Mouse (Mus musculus) gastrocnemius, adult 2 months (tissue): Measurements from ENCODE around the gene Fgf14. TPM values are rescaled to one million over a fixed set of nuclear protein-coding genes. Genes with fewer than 3 reads are reported as not detected.

Experiments
- DNase-seq: peaks from one replicate; pipeline ENCODE4 v3.0.0; 2022
- H3K27ac ChIP-seq: fragments of 200-600 bp; 2 replicates; pipeline ENCODE4 v1.8.1; 2022; ENCODE audit warnings: mild to moderate bottlenecking
- H3K4me3 ChIP-seq: fragments of 200-600 bp; 2 replicates; pipeline ENCODE4 v1.8.1; 2022; ENCODE audit warnings: mild to moderate bottlenecking, moderate library complexity
- CTCF ChIP-seq: fragments of 200-600 bp; IDR thresholded peaks from 2 replicates; pipeline ENCODE4 v1.8.1; 2022; ENCODE audit warnings: antibody characterized with exemption, mild to moderate bottlenecking, moderate library complexity
- intact Hi-C: fragments of 180-260 bp; cut with DNase I; formaldehyde crosslinking; loops from one replicate; pipeline ENCODE4 v1.15.1; 2025
- total RNA-seq, 2 experiments: library from RNA; stranded (reverse); gene quantifications; 2 replicates each; pipeline ENCODE4 v1.2.3; 2021

Fgf14 gene
- total RNA-seq, 2 experiments from 2014 or later, result not detected

DNA sequence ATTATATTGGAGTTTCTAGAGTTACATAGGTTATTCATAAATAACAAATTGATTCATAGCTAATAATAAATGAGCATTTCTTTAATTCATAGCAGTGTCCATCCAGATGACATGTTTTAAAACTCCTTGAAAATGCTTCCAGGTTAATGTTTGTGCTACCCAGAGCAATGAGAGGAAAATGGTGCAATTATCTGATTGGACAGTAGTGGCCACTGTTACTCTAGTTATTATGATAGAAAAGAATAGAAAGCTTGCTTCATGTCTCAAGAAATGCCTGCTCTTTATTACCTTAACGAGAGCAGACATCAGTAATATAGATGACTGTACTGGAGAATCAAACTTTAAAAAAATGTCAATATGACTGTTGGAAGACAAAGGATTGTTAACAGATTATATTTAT lies 454.5 kb downstream of the Fgf14 start:
- TF ChIP-seq CTCF, result no peak
- H3K4me3 ChIP-seq, result no peak overlapping the region
- intact Hi-C loops, result no loop called here
- no peak for DNase-seq
- no peak overlapping the region for H3K27ac ChIP-seq

DNA sequence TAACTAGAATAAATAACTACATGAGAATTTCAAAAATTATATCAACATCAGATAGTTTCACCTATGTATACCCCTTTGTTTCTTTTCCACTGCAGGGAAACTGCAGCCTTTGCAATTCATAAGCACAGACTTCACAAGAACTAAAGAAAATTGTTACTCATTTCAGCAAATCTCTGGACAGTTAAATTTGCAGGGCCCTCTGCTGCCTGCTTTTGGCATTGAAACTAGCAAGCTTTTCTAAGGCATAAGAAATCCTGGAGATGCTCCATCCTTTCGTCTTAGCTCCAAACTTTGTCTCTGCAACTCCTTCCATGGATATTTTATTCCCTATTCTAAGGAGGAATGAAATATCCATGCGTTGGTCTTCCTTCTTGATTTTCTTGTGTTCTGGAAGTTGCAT lies 455.9 kb downstream of the Fgf14 start:
- DNase-seq, result no peak
- intact Hi-C loops, result no loop called here
- Histone ChIP-seq H3K4me3 (no peak overlapping the region), H3K27ac (no peak overlapping the region)
- TF ChIP-seq CTCF, result no peak

DNA sequence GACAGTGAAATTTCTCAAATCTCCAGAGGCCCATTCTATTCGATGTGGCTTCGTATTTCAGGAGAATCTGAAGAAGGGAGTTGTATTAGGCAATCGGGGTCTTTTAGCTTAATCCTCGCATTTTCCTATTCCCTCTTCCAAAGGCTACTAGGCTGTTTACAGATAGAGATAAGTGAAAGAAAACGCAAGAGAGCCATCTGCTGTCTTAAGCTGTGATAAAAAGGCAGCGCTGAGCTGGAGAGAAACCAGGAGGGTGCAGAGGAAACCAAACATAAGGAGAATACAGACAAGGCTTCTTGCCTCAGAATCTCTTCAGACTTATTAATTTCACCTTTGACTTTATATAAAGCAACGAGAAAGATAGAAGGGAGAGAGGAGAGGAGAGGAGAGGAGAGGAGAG lies 481.1 kb downstream of the Fgf14 start:
- intact Hi-C loops, result no loop called here
- no peak overlapping the region for H3K4me3 ChIP-seq
- no peak for DNase-seq
- no peak for TF ChIP-seq CTCF
- no peak overlapping the region for H3K27ac ChIP-seq

DNA sequence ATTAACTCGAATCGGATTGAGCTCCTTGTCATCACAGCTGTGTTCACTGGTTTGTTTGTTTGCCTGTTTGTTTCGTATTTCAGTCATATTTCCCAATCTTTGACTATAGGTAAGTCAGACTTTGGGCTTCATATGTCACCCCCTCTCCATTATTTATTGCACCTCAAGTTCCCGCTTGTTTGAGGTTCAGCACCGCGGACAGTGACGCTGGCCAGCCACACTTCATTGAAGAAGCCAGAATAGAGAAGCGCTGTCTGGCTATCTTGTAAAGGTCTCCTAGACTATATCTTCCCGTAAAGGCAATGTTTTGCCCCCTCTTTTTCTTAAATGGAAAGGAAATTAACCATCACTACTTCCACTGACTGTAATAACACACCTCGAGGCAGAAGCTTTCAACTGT lies 481.6 kb downstream of the Fgf14 start:
- intact Hi-C loops, result no loop called here
- no peak for DNase-seq
- H3K4me3 ChIP-seq, result no peak overlapping the region
- no peak for TF ChIP-seq CTCF
- no peak overlapping the region for H3K27ac ChIP-seq

DNA sequence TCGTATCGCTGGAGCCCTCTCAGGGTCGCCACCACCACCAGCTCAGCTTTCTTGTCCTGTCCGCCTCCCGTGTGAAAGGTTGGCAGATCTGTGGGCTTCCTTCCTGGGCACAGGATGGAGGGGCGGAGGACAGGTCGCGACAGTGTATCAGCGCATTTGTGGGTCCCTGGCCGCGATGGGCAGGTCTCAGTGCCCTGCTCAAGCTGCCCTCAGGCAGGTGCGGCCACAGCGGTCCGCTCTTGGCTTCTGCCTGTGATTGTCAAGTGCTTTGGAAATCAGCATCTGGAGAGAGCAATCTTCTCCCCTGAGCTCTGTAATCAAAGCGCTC lies 484.1 kb downstream of the Fgf14 start:
- no peak for DNase-seq
- intact Hi-C loops, result no loop called here
- Histone ChIP-seq H3K4me3 (no peak overlapping the region), H3K27ac (no peak overlapping the region)
- TF ChIP-seq CTCF, result no peak

DNA sequence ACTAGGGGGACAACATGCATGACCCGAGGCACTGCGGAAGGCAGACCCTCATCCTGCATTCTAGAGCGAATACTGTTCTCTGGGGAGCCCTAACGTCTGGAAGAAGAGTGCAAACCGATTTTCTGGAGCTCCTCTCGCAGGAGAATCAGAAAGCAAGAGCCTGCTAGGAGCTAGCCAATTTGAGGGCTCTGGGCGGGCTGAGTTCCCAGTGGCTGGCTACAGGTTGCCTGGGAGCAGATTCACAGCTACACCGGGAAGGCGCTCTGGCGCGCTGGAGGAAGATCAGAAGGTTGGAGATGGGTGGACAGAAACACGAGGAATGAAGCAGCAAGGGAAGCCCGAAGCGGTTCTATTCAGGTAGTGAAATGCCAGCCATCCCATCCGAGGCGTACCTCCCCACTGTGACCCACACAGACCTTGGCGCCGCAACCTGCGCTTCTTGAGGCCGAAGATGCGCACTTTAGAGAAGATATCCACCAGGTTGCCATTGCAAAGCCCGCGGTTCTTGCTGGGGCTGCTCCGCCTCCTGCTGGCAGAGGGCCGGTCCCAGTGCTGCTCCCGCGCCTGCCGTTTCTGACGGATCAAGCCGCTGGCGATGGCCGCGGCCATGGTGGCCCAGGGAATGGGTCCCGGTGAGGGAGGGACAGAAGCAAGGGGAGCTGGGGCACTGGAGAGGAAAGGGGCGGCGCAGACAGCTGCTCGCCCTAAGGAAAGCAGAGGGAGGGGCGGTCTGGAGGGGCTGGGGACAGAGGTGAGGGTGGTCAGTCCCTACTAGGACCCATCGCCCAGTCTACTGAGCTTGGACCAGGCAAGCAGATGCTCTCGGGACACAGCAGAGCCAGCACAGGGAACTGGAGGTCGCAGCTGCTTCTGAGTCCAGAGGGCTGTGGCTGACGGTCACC lies 484.8 kb downstream of the Fgf14 start:
- Histone ChIP-seq H3K27ac (no peak overlapping the region), H3K4me3 (no peak overlapping the region)
- DNase-seq, result no peak
- TF ChIP-seq CTCF, result no peak
- intact Hi-C loops, result no loop called here

- no peak overlapping the region for H3K4me3 ChIP-seq
- DNase-seq, result no peak
- intact Hi-C loops, result no loop called here
- no peak overlapping the region for H3K27ac ChIP-seq
- TF ChIP-seq CTCF, result no peak
Observed at GRCm38 (mm10) chr14:124180265-124180664, 496.7 kb downstream of the Fgf14 start.

- no peak for TF ChIP-seq CTCF
- Histone ChIP-seq H3K27ac (no peak overlapping the region), H3K4me3 (no peak overlapping the region)
- intact Hi-C loops, result no loop called here
- DNase-seq, result no peak
Observed at GRCm38 (mm10) chr14:124174111-124174510, 502.8 kb downstream of the Fgf14 start.

GRCm38 (mm10) chr14:124163618-124164185 lies 513.2 kb downstream of the Fgf14 start:
- Histone ChIP-seq H3K27ac (no peak overlapping the region), H3K4me3 (no peak overlapping the region)
- no peak for DNase-seq
- TF ChIP-seq CTCF, result no peak
- intact Hi-C loops, result no loop called here

GRCm38 (mm10) chr14:124147378-124147777 lies 529.5 kb downstream of the Fgf14 start:
- H3K27ac ChIP-seq, result no peak overlapping the region
- DNase-seq, result no peak
- H3K4me3 ChIP-seq, result no peak overlapping the region
- TF ChIP-seq CTCF, result no peak
- intact Hi-C loops, result no loop called here

DNA sequence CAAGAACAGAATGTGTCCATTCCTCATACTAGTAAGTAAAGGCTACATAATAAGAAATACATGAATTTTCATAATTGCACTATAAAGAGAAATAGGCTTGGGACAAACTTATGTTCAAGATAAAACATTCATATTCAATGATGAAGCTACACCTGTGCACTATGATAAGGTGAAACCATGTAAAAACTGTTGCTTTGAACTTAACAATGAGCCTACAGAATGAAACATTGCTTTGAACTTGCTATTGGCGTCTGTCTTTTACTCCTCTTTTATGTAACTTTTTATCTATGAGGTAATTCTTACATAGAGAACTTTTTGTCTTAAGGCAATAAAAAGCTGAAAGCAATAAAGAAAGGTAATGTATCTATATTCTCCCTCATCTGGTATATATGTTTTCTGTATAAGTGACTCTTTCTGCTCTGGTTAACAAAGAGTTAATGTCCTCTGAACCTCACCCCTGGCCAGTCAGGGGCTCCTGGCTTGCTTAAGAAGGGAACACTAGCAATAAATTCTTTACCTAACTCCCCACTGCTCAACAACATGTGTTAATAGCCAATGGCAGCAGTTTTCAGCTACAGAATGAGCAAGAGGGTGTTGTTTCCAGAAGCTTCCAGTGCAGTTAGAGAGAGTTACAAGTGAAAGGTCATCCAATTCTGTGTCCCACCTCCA lies 569.6 kb downstream of the Fgf14 start:
- DNase-seq, result no peak
- intact Hi-C loops, result no loop called here
- Histone ChIP-seq H3K4me3 (no peak overlapping the region), H3K27ac (no peak overlapping the region)
- TF ChIP-seq CTCF, result no peak

DNA sequence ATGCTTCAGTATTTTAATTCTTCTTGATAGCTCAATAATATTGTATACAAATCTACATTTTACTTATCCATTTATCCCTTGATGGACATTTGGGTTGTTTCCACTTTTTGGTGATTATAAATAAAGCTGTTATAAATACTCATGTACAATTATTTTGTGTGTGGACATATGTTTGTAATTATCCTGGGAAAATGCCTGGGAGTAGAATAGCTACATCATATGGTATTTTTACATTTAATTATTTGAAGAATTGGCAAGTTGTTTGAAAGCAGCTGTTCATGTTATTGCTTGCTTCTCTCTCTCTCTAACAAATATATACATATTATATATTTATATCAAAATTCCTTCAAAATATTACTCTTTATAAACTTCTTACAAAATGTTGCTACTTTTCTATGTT lies 593.8 kb downstream of the Fgf14 start:
- TF ChIP-seq CTCF, result no peak
- H3K4me3 ChIP-seq, result no peak overlapping the region
- H3K27ac ChIP-seq, result no peak overlapping the region
- intact Hi-C loops, result no loop called here
- no peak for DNase-seq

GRCm38 (mm10) chr14:124044016-124044415 lies 632.9 kb downstream of the Fgf14 start:
- no peak for TF ChIP-seq CTCF
- Histone ChIP-seq H3K27ac (no peak overlapping the region), H3K4me3 (no peak overlapping the region)
- intact Hi-C loops, result no loop called here
- no peak for DNase-seq
